Mouse (Mus musculus) adrenal gland, postnatal 4 days (tissue): ENCODE data around the gene Rps7. TPM values are rescaled to one million over a fixed set of nuclear protein-coding genes. Genes with fewer than 3 reads are reported as not detected.

ENCODE experiments used
- DNase-seq, 2 experiments: peaks; one replicate each; pipeline ENCODE4 v3.0.0; 2021 to 2022; ENCODE audit warnings: low spot score in 2 of 2, mixed read lengths in 2 of 2
- microRNA-seq: library from miRNA; unstranded; fragments of <30 nt; microRNA quantifications from one replicate; pipeline ENCODE4 v1.2.0, GENCODE M21; 2021
- total RNA-seq, 2 experiments: library from RNA; stranded (reverse); gene quantifications; 2 replicates each; pipeline ENCODE4 v1.2.3; 2021

The Rps7 gene
- total RNA-seq, 2 experiments from 2014 or later, result 657 to 756 TPM

DNA sequence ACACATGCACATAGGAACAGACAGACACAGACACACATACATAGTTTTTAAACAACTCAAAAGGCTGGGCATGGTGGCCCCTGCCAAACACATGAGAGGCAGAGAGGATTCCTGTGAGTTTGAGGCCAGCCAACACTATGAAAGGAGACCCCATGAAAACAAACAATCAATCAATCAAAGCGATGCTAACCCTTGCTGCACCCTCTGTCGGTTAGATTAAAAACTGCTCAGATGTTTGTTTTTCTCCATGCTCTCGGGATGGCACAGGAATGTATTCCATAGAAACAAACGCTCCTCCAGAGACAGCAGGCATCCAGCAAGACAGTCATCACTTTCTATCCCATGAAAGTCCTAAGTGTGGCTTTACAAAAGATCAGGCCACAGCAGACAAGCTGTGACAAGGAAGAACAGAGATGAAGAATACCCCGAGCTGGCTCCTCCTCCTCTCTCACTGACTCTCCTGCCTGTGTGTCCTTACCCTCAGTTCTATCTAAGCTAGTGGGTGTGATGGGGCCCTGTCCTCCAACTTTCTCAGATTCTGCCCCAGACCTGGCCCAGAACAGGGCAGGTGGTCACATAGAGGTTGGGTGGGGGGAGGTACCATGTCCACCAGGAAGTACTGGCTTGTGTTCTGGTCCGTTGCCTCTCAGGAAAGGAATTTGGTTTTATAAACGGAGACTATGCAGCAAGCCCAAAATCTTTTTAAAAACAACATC, 14.1 kb downstream of the Rps7 start:
- no peak for DNase-seq

DNA sequence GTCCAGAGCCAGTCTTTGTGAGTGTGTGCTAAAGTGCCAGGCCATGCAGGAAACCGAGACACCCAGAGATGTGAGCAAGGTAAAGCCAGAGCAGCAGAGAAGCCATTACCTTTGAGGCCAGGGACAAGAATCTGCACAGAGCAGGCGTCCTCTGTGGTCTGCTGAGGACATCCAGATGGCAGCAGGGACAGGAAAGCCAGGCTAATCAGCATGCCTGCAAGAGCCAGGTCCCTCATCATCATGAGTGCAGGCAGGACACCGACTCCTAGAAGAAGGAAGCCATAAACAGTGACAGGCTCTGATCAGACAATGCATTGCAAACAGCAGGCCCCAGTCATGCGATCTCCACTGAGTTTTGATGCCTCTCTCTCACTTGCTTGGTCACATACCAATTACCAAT, 18.5 kb downstream of the Rps7 start:
- no peak for DNase-seq

DNA sequence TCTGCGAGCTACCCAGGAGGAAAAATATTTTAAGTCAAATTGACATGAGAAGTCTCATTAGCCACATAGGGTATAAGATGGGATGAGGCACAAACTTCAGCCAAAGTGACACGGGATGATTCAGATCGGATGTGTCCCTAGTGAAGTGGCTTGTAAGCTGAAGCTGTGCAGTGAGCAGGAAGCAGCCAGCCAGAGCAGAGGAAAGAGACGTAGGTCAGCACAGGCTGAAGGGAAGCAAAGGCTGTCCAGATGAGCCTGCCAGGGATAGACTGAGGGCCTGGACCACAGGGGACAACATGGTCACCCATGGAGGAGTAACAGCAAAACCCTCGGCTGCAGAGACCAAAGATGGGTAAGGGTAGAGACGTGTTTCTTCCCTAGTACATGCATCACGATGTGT, 21.4 kb downstream of the Rps7 start:
- DNase-seq, result no peak

DNA sequence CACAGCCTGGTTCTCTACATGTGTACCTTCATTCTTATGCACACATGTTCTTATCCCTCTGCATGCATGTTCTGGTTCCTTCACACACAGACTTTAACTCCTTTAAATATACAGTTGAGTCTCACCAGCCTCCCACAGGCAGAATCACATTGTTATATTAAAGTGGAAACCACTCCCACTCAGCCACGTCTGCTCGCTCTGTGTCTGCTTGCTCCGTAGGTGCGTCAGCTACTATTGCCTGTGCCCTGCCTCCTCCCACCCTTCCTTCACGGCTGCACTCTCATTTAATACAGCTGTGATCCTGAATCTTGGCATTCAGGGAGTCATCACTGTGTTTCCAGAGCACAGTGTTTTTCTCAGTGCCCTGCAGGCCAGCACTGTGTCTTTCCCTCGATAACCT, 23.4 kb downstream of the Rps7 start:
- no peak for DNase-seq

DNA sequence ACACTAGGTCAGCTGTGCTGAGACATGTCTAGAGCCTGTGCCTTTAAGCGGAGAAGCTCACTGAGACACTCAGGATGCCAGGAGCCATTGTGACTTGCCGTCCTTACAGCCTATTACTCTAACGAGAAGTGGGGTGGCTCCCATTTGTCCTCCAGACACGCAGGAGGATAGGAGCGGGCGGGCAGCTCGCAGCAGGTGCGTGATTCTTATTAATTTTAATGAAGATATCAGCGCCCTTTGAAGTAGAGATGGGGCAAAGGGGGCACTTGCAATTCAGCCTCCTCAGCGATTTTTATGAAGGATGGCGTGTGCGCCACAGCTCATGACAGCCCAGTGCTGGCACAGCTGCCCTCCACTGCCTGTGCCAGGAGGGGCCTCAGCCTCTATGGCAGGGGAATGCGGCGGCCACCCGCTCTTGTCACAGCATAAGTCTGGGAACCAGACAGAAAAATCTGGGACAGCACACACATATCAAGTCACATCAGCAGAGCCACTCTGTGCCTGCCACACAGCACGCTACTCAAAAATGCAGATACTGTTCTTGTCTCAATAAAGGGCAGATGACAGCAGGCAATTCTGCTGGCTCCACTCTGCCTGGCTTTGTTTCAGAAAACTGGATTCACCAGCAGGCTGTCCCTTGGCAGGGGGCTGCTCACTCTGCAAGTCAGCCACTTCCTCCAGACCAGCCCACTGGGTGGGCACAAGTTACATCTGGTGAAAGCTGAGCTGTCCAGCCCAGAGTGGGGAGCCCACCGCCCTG, 28.0 kb downstream of the Rps7 start:
- DNase-seq, result no peak

DNA sequence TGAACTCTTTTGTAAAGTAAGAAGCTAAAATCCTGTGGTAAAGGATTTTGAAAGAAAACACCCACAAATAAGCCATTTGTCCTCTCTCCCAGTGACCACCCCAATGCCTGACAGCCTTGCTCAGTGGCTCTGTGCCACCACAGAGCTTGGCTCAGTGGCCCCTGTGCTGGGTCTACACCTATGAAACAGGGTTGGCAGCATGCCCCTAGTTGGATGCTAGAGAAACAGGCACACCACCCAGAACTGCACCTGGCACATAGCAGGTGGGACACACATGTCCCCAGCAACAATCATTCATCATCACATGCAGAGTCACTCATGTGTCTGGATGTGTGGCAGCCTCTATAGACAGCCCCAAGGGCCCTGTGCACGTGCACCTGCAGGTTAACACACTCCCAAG, 32.3 kb downstream of the Rps7 start:
- DNase-seq, result no peak

DNA sequence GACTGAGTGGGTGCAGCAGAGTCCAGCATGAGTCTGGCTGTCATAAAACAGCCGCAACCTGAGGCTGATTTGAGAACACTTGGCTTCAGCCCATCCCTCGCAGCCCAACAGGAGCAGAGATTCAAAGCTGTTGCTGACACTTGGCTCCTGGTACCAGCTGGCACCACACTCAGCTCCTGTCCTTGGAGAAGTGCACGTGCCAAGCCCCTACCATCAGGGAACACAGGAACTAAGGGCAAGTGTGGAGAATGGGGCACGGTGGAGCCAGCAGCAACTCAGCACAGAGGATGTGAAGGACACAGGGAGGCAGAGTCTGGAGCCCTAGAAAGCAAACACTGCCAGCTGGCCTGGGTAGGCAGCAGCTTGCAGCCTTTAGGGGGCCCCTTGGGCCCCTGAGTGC, 33.5 kb downstream of the Rps7 start:
- peak in 1 of 2 experiments; percentile 18 for DNase-seq

DNA sequence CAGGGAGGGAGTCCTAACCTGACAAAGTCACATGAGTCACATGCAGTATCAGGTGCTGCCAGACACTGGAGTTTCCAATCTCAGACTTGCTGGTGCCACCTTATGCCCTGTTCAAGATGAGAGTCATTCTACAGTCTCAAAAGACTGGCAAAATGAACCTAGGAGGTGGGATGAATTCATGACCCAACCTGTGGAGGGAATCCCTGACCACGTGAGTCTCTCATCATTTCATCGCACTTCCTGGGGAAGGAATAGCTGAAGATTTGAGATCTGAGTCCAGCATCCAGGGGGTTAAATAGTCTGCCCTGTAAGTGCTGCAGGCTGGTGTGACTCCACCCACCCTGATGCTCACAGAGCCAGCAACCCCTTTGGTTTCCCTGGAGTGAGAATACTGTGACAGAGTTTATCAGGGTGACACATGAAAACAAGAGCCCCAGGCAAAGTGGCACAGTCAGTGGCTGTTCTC, 37.2 kb downstream of the Rps7 start:
- no peak for DNase-seq

DNA sequence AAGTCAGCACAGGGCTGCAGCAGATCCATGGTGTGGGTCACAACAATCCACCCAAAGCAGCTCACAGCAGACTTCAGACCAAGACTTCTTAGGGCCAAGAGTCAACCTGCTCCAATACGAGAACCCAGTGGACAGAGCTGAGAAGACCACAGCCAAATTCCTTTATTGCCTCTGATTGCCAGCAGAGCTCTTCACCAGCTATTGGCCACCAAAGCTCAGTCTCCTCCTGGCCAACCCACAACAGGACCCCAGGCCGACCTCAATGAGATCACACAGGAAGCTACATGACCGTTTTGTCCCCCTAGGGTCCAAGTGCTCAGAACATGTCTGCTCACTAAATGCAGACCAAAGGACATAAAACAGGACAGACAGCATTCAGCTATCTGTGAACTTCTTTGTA, 37.6 kb downstream of the Rps7 start:
- DNase-seq, result no peak

DNA sequence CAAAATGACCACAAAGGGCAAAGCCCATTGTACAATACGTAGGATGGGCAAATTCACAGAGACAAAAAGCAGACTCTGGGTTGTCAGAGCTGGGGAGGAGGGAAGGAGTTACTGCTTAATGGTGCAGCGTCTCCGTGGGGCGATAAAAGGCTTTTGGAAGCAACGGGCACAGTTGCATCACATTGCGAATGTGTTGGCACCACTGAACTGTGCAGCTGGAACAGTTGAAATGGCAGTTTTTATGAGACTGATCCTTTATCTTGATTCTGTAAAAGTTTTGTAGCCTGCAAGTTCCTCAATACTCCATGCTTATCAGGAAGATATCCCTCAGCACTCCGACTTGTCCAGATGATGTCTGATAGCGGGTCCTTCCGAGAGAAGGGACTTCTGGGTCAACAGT, 38.1 kb downstream of the Rps7 start:
- DNase-seq, result no peak

DNA sequence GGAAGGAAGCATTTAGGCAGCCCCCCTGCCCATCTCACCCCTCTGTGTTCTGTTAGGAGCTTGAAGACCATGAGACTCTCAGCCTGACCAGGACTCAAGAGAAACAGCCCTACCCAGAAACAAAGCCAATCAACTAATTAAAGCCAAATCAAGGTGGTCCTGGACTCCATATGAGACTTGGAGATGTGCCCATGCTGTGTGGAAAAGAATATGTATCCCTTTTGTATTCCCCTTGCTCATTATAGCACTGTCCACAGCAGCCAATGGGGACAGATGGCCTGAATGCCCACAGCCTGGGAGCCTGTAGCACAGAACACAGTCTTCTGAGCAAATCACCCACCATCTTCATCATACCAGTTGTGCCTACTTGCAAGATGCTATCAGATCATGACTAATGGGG, 38.9 kb downstream of the Rps7 start:
- DNase-seq, result no peak

DNA sequence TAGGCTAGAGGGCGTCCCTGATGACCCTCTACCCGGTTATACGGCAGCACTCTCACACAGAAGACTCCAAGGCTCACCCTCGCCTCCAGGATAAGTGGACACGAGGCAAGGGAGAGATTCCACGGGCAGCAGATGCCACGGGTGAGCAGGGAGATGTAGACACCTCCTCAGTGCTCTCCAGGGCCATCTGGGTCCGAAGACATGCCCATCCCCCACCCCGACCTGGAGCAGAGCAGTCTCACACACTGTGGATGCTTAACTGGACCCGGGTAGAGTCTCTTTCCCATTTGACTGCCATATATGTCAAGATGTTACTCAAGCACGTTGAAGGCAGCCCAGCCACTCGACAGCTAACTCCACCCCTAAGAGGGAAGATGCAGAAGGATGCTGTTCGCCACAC, 45.3 kb downstream of the Rps7 start:
- DNase-seq, result no peak

DNA sequence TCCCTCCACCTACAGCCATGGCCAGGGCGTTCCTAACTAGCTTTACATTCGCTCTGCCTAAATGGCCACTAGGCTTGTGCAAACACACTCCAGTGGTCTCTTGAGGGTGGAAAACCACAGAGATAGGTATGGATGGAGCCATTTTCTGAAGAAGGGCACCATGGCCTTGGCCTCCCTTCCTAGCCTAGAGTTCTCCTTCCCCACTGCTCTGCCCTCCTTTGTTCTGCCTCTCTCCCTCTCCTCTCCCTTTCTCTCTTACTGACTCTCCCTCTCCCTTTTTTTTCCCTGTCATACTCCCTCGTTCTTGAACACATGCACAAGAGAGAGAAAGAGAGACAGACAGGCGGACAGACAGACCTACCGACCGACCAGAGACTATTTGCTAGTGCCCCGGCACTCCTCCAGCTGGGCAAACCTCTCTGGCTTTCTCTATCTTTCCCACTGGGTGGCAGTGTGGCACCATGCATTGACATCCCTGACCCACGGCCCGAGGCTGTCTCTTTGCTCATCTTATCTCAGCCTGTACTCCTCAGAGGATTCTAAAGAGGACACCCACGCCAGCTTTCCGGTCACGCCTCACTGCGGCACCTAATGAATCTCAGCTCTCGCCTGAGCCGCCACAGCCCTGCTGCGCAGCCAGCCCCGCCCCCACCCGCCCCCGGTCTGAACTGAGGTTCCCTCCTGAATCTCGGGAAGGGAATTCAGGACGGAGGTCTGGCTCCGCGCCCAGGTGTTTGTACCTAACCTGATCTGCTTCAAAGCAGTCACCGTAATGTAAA, 46.5 kb downstream of the Rps7 start:
- peak; percentile 63 to 69 for DNase-seq

DNA sequence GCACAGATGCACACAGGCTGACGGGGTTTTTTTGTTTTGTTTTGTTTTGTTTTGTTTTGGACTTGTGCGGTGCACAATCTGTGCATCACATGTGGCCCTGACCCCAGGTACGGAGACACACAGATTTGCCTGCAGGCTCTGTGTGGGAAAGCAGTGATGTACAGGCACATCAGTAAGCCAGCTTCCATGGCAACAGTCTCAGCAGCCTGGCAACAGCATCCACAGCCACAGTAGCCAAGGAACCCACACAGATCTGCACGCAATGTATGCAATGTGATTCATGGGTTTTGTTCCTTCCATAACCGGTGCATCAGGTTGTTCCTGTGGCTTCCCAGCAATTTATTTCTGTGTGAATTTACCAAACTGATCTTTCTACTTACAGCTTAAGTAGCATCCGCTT, 47.8 kb downstream of the Rps7 start:
- no peak for DNase-seq

DNA sequence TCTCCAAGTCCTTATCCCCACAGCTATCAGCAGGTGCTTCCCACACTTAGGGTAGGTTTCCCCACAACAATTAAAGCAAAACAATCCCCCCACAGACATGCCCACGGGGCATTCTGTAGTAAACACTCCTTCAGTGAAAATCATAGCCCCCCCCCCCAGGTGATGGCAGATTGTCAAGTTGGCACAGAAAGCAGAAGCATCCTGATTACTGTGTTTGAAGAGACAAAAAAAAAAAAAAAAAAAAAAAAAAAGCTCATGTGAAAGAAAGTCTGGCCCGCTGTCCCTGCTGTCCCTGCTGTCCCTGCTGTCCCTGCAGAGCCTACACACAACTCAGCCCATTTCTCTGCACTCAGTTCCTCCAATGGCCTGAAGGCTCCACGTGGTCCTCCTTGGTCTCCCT, 51.7 kb downstream of the Rps7 start:
- DNase-seq, result no peak

DNA sequence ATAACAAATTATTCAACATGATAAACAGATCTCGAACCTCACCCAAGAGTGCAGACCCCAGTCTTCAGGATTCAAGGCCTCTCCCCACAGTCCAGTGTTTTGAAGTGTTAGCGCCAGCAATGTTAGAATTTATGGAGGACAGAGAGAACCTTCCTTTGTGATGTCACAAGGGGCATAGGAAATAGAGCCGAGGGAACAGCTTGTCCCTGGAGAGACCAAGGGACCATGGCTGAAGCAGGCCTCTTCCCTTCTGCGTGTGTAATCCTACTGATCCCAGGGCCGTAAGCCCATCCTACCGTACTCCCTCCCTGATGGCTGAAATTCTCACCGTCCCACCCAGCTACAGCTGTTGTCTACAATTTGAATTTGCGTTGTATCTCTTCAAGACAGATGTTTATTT, 53.3 kb downstream of the Rps7 start, which contains the start of gene Allc:
Gene Allc (minus strand): TSS at position 101 of the 400 bp plus-strand sequence.
- DNase-seq, result no peak

Small RNA genes within 50 kb of the gene (microRNA-seq; reads per million reads assigned to microRNA genes)
- not detected for gene Mir6937

Other genes starting within 250 kb of the Rps7 start
- under 1 TPM; 0.37 to 0.42 TPM for gene Dcdc2c, start 83.6 kb downstream of the Rps7 start, total RNA-seq
- gene Allc, start 53.4 kb downstream of the Rps7 start, total RNA-seq, result not detected
- gene Colec11, start 12.6 kb downstream of the Rps7 start, total RNA-seq, result 1 to 10 TPM; 4.8 to 9.4 TPM
- gene Rnaseh1, start 13.6 kb upstream of the Rps7 start, total RNA-seq, result 10 to 100 TPM; 17.4 to 19.1 TPM
- 10 to 100 TPM; 60.0 to 68.9 TPM for gene Adi1, start 39.3 kb upstream of the Rps7 start, total RNA-seq
- gene Trappc12, start 114.5 kb upstream of the Rps7 start, total RNA-seq, result 10 to 100 TPM; 37.7 to 42.1 TPM
- 10 to 100 TPM; 21.0 to 21.1 TPM for gene Eipr1, start 115.8 kb upstream of the Rps7 start, total RNA-seq